Comparison of ENCODE assay signal across 19 mouse cellular contexts in genomic region chr9:83051666-83052065, GRCm38 (mm10).
DNase-seq lines count a peak whose midpoint lies in the region; TF ChIP-seq lines count a peak whose summit lies in the region.
"Had no signal": no experiment of that assay in that cellular context is flagged by ENCODE, and none has a peak within 500 bp of the region (broad histone marks: within the 10 kb centered on the region; RNA-seq: fewer than 3 reads in every experiment).

No protein-coding gene starts in this region.

- peak; percentile 78 for DNase-seq in heart, adult 11 months
- DNase-seq in heart, postnatal 10 days: no peak
- peak; percentile 81 for DNase-seq in ES-CJ7 (ENCODE audit: low read depth, low spot score)
- DNase-seq in WW6 (ENCODE audit: low read depth, low spot score): peak; percentile 18
- DNase-seq in layer of hippocampus, postnatal 36 days: no peak
- no peak for DNase-seq in kidney, postnatal 36 days
- no peak for DNase-seq in kidney, adult 9 months
- DNase-seq: adrenal gland, adult 8-10 months; adrenal gland, postnatal 14 days; adrenal gland, postnatal 36 days; cerebellum, adult 11-12 months; cerebellum, adult 2 months; cerebellum, adult 9-10 months; cerebellum, postnatal 10 days; cerebellum, postnatal 25 days had no signal

- H3K4me1 ChIP-seq in E14TG2a.4 (replicated peaks; ENCODE audit: low read depth, low read length): peaks cover 26% of the 10 kb centered on the region
- H3K4me1 ChIP-seq: forebrain, embryonic 12.5 days had no signal

- H3K36me3 ChIP-seq in E14TG2a.4 (ENCODE audit: insufficient read depth, low read length): no peaks in the 10 kb centered on the region
- H3K36me3 ChIP-seq: embryonic facial prominence, embryonic 10.5 days; embryonic facial prominence, embryonic 12.5 days; forebrain, embryonic 12.5 days had no signal

- peaks cover 3% of the 10 kb centered on the region for H3K27me3 ChIP-seq in E14TG2a.4 (ENCODE audit: insufficient read depth, low read length)
- H3K27me3 ChIP-seq: embryonic facial prominence, embryonic 12.5 days; forebrain, embryonic 12.5 days had no signal

- H3K4me3 ChIP-seq in E14TG2a.4 (replicated peaks; ENCODE audit: low read length): peak overlapping the region; percentile 45
- H3K4me3 ChIP-seq: embryonic facial prominence, embryonic 10.5 days; embryonic facial prominence, embryonic 12.5 days; forebrain, embryonic 12.5 days had no signal

- H3K9me3 ChIP-seq in E14TG2a.4 (ENCODE audit: low read length): peaks cover 4% of the 10 kb centered on the region; the same call in 1 of the 2 replicates
- H3K9me3 ChIP-seq: embryonic facial prominence, embryonic 10.5 days; embryonic facial prominence, embryonic 12.5 days; forebrain, embryonic 12.5 days had no signal

- no peak for TF ChIP-seq CTCF in E14TG2a.4 (conservative IDR thresholded peaks at IDR 0.05; ENCODE audit: low read length)

- intact Hi-C loops in heart, postnatal 10 days (cut with DNase I): no loop called here

Comparison
In these comparisons a context has a peak if more than half of its experiments do, and no peak if none do; other contexts are left out.
1. DNase-seq: peak in heart, adult 11 months (single experiment), ES-CJ7 (single experiment) and WW6 (single experiment); none in heart, postnatal 10 days (0 of 2), layer of hippocampus, postnatal 36 days (0 of 2), kidney, postnatal 36 days (0 of 2) and kidney, adult 9 months (single experiment).